Comparison of ENCODE assay signal across 14 mouse cellular contexts in the genomic region with DNA sequence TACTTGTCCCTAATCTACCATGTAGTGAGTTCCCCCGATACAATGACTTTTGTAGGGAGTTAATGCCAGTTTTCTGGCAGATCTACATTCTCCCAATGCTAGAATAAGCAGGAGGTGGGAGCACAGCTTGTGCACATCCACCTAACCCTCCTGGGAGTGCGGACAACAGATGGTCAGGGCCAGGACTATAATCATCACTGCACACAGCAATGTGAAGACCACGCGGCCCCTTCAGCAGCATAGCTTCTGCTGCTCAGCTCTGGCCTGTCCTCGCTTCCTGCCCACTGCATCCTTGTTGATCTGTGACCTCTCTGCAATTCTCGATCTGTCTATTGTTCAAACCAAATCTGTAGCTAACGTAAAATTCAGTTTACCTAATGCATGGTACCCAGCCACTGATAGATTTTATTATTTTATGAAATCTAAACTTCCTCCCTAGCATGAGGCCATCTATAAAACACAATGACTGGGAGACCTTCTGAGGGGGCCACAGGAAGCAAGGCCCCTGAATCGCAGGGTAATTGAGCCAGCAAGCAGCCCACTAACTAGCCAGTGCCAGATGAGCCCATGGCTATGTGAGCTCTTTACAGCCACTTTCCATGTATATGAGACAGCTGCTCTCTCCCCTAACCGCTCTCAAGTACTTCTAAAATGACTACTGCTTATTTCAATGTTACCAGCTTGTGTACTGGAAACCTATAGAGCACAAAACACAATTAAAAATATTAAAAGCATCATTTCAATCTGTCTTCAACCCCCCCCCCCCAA. TPM values are rescaled to one million over a fixed set of nuclear protein-coding genes. Genes with fewer than 3 reads are reported as not detected.
A peak's percentile ranks its signal among the peaks of the same experiment; 100 is the strongest.
DNase-seq lines count a peak whose midpoint lies in the region; ATAC-seq and TF ChIP-seq lines count a peak whose summit lies in the region.
"Had no signal": no experiment of that assay in that cellular context is flagged by ENCODE, and none has a peak within 500 bp of the region (broad histone marks: within the 10 kb centered on the region; RNA-seq: fewer than 3 reads in every experiment).

No protein-coding gene starts in this region.

- WGBS in forebrain, embryonic 13.5 days = 84% methylated on average over 9 of the region's 9 CpGs
- 73% methylated on average over 9 of the region's 9 CpGs for WGBS in midbrain, embryonic 13.5 days
- whole genome bisulfite sequencing in liver, embryonic 11.5 days = 74% methylated on average over 9 of the region's 9 CpGs

- H3K27ac ChIP-seq in forebrain, embryonic 13.5 days = no peak overlapping the region
- H3K27ac ChIP-seq in midbrain, embryonic 13.5 days = no peak overlapping the region
- no peak overlapping the region for H3K27ac ChIP-seq in liver, embryonic 11.5 days (ENCODE audit: low read depth, low read length)
- H3K27ac ChIP-seq: limb, embryonic 13.5 days had no signal

- ATAC-seq in frontal cortex, adult (ENCODE audit: low TSS enrichment) = 0 out of 2 replicates have a peak, but pooled peaks have one; percentile 9
- ATAC-seq in forebrain, embryonic 13.5 days = peak; percentile 64
- peak; percentile 81 for ATAC-seq in midbrain, embryonic 13.5 days
- no peak for ATAC-seq in liver, embryonic 11.5 days (replicated peaks; ENCODE audit: low FRiP score)
- ATAC-seq: inflammation-experienced regulatory T-cells, adult 6 months had no signal

- no peak overlapping the region for H3K9ac ChIP-seq in forebrain, embryonic 13.5 days
- H3K9ac ChIP-seq in midbrain, embryonic 13.5 days (replicated peaks) = no peak overlapping the region
- H3K9ac ChIP-seq in liver, embryonic 11.5 days (ENCODE audit: low read depth, low read length) = no peak overlapping the region
- H3K9ac ChIP-seq: limb, embryonic 13.5 days had no signal

- TF ChIP-seq POLR2A in brain, embryonic 14.5 days (IDR thresholded peaks at IDR 0.05; ENCODE audit: borderline replicate concordance, extremely low read depth, insufficient read depth, insufficient read length, poor library complexity, severe bottlenecking) = no peak

- H3K9me3 ChIP-seq in forebrain, embryonic 13.5 days (replicated peaks) = no peaks in the 10 kb centered on the region
- no peaks in the 10 kb centered on the region for H3K9me3 ChIP-seq in midbrain, embryonic 13.5 days
- no peaks in the 10 kb centered on the region for H3K9me3 ChIP-seq in liver, embryonic 11.5 days (ENCODE audit: control insufficient read depth, low read length)
- H3K9me3 ChIP-seq: limb, embryonic 13.5 days had no signal

- H3K4me1 ChIP-seq in forebrain, embryonic 13.5 days = peaks cover 29% of the 10 kb centered on the region
- peaks cover 31% of the 10 kb centered on the region for H3K4me1 ChIP-seq in midbrain, embryonic 13.5 days (replicated peaks)
- H3K4me1 ChIP-seq in liver, embryonic 11.5 days (replicated peaks; ENCODE audit: control insufficient read depth, insufficient read depth, low read length) = peaks cover 13% of the 10 kb centered on the region

- H3K4me2 ChIP-seq in forebrain, embryonic 13.5 days = no peak overlapping the region
- H3K4me2 ChIP-seq in midbrain, embryonic 13.5 days (replicated peaks) = no peak overlapping the region
- no peak overlapping the region for H3K4me2 ChIP-seq in liver, embryonic 11.5 days
- H3K4me2 ChIP-seq: heart, embryonic 11.5 days; limb, embryonic 13.5 days had no signal

- DNase-seq in frontal cortex, adult 2 months (ENCODE audit: extremely low spot score in 1 of 2, low spot score in 1 of 2) = no peak
- DNase-seq in brain, embryonic 14.5 days (ENCODE audit: low read depth) = peak; percentile 53
- DNase-seq in thymus, postnatal 14 days = no peak
- no peak for DNase-seq in liver, embryonic 11.5 days (ENCODE audit: low spot score)
- DNase-seq: lung, adult 2 months; right cerebral cortex, postnatal 14 days; thymus, adult 2 months had no signal

- H3K27me3 ChIP-seq in forebrain, embryonic 13.5 days = no peaks in the 10 kb centered on the region
- no peaks in the 10 kb centered on the region for H3K27me3 ChIP-seq in midbrain, embryonic 13.5 days
- H3K27me3 ChIP-seq in liver, embryonic 11.5 days (replicated peaks; ENCODE audit: control insufficient read depth, insufficient read depth, low read length) = no peaks in the 10 kb centered on the region
- H3K27me3 ChIP-seq: limb, embryonic 13.5 days had no signal

- H3K36me3 ChIP-seq in forebrain, embryonic 13.5 days (ENCODE audit: poor library complexity, severe bottlenecking) = peaks cover 2% of the 10 kb centered on the region; the same call in 1 of the 2 replicates
- H3K36me3 ChIP-seq in midbrain, embryonic 13.5 days = no peaks in the 10 kb centered on the region
- no peaks in the 10 kb centered on the region for H3K36me3 ChIP-seq in liver, embryonic 11.5 days (ENCODE audit: control insufficient read depth, insufficient read depth, low read length)
- H3K36me3 ChIP-seq: limb, embryonic 13.5 days had no signal

- no peak for TF ChIP-seq CTCF in brain, embryonic 14.5 days (IDR thresholded peaks at IDR 0.05; ENCODE audit: borderline replicate concordance, extremely low read depth, insufficient read depth, insufficient read length)

- H3K4me3 ChIP-seq in forebrain, embryonic 13.5 days = no peak overlapping the region
- H3K4me3 ChIP-seq in midbrain, embryonic 13.5 days (replicated peaks) = no peak overlapping the region
- no peak overlapping the region for H3K4me3 ChIP-seq in liver, embryonic 11.5 days (ENCODE audit: low read depth, low read length)
- H3K4me3 ChIP-seq: erythroblast, embryonic 14.5 days; limb, embryonic 13.5 days had no signal

RNA-seq across cellular contexts. Expression of a gene that starts 27.6 kb away (rescaled TPM):
- polyA plus RNA-seq in frontal cortex, adult 2 months (2012; rRNA removed) = 20.0 and 20.4 TPM in 2 replicates
- polyA plus RNA-seq in brain, embryonic 14.5 days (2012; rRNA removed) = 57.9 and 59.1 TPM in 2 replicates
- 105 and 112 TPM in 2 replicates for polyA plus RNA-seq in forebrain, embryonic 13.5 days (2015; fragmentation: Nextera tagmentation; extraction: Ambion mirVana)
- polyA plus RNA-seq in midbrain, embryonic 13.5 days (2015; fragmentation: Nextera tagmentation; extraction: Ambion mirVana) = 91.0 and 92.2 TPM in 2 replicates
- 26.4 and 27.0 TPM in 2 replicates for polyA plus RNA-seq in liver, embryonic 11.5 days (2014; fragmentation: Nextera tagmentation; extraction: Ambion mirVana)
- polyA plus RNA-seq: erythroblast, embryonic 14.5 days had no signal
